Mouse (Mus musculus) megakaryocyte, embryonic 14.5 days (primary cell): ENCODE results near the gene Pbx2.

Experiments
- FLI1 ChIP-seq: IDR thresholded peaks from 2 replicates; pipeline ENCODE4 v1.6.1; 2012; ENCODE audit warnings: low read length, inconsistent platforms, mixed read lengths
- GATA1 ChIP-seq: IDR thresholded peaks from 3 replicates; pipeline ENCODE4 v1.6.1; 2012; ENCODE audit warnings: mixed read lengths, low read length, inconsistent platforms, borderline replicate concordance

DNA sequence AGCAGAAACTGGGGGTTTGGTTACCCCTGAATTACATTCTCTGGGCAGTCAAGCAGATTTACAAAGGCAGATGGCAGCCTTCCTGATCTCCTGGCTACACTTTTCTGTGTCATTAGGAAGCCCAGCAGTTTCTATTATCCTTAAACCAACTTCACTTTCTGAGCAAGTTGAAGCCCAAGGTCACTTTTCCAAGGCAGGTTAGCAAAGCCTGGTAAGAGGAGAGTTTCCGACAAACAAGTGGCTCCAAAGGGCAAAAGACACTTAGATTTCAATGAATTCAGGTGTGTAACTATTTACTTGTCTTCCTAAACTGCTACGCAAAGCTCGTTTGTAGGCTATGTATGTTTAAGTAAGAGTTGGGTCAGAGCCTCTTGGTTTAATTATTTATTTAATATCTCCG lies 52.3 kb downstream of the Pbx2 start:
- no peak for TF ChIP-seq GATA1
- TF ChIP-seq FLI1, result no peak
